Mouse (Mus musculus) adrenal gland (tissue): ENCODE measurements around the gene Ptpdc1.

Experiments used
- intact Hi-C: fragments of 180-260 bp; cut with DNase I; formaldehyde crosslinking; loops from one replicate; pipeline ENCODE4 v1.15.1; 2025

Gene Ptpdc1

DNA sequence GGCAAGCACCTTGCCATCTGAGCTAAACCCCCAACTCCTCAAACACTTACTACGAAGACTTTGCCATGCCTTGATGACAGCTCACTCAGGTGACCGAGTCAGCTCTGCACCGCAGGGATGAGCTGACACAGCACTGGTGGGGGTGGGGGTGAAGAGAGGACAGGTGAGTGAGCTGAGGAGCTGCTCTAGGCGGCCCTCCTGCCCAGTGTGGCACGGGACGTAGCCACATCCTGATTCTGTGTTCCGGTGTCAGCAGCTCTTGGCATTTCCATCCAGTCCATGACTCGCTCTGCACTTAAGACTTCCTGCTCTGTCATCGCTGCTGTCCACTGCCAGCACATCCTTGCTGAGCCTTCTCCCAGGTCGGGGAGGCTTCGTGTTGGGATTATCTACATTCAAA lies 38.1 kb downstream of the Ptpdc1 start:
- intact Hi-C loops, result no loop called here

DNA sequence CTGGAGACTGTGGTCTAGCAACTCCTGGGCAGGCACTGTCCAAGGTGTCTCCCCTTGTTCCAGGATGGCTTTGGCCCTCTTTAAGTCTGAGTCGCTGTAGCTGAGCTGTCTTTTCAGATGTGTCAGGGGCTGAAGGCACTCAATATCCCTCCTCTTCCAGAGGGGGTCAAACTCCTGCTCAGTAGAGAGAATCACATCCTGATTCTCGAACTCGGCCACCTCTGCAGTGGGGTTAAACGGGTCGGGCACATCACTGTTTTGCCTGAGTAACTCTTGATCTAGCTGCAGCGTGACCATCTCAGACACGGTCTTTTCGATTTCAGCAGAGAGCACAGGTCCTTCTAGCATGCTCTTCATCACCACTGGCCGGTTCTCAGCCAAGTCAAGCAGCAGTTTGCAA lies 39.0 kb downstream of the Ptpdc1 start:
- intact Hi-C loops, result no loop called here

DNA sequence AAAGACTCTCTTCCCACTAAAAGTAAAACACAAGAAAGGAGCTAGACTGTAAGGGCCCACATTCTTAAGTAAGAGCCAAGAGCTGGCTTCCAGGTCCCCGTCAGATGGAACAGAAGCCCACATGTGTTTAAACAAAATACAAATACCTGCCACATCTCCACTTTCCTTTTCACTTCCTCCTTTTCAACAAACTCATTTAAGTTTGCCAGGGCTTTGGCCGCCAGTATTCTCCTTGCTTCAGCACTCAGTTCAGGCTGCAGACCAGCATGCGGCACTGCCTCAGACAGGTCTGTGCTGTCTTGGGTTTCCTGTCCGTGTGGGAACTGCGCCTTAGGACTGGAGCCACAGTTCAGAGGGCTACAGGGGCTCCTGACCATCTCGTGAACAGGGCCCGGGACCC lies 39.7 kb downstream of the Ptpdc1 start:
- intact Hi-C loops, result no loop called here

DNA sequence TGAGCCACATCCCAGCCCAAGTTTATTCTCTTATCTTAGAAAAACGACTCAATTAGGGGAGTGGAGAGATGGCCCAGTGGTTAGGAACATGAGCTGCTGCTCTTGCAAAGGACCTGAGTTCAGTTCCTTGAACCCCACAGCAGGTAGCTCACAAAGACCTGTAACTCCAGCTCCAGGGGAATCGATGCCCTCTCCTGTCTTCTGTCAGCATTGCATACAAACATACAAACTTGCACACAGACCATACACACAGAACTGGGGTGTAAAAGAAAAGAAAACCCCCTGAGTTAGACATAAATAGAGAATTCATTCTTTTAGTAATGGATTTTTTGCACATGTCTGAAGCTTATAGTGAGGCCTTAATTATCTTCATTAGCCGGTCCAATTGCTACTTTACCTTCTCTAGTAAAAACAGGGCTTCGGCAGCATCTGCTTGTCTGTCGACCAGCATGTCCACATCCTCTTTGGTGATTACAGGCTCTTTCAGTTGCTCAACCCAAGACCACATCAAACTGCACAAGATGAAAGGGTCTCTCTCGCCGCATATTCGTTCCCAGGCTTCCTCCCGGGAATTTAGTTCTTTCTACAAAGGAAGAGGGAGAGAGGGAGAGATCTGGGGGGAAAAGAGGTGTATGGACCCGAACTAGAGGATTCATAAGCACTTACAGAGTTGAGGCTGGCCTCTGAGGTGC lies 42.6 kb downstream of the Ptpdc1 start:
- intact Hi-C loops, result no loop called here

DNA sequence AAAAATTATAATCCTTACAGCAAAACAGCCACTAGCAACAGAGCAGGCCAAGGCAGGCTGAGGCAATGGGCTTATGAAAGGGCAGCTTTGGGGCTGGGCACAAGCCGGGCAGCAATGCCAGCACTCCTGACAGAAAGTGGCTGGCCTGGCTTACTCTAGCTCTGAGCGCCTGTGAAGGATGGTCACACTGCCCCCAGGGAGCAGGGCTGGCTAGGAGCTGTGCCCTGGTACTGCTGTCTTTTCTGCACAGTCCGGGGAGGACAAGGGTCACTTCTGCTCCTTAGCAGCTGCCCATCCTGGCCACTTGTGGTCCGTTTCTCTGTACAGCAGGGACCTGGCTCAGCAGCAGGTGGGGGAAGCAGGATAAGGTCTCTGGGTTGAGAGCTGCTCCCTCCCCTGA lies 46.8 kb downstream of the Ptpdc1 start:
- intact Hi-C loops, result no loop called here

DNA sequence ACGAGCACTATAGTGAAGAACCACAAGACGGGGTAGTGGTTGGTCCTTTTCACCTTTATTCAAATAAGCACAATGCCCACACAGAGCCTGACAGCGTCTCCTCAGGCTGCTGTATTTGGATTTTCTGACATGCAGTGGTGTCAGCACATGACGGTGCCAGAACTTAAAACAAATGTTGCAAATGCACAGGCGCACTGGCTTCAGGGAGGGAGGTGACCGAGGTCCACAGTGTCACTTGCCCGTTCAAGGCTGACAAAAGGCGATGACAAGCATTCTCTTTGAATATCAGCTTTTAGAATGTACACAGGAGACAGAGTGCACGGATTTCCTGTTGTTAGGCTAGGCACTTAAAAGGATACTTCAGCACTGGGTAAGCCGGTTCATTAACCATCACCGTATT lies 47.6 kb downstream of the Ptpdc1 start:
- intact Hi-C loops, result no loop called here

DNA sequence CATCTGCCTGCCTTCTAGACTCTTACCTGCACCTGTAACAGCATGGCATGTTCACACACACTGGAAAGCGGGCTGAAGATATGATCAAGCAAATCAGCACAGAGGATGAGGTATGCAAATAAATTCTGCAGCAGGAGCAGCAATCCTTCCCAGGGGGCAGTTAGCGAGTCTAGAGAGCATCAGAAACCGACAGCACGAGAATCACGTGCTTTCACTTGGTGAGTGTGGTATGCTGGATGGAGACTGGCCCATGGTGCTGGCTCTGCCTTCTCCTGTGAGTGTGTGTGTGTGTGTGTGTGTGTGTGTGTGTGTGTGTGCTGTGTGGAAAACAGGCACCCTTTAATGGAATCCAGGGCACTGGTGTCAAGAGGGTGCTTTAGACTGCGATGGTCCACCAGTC lies 48.5 kb downstream of the Ptpdc1 start:
- intact Hi-C loops, result no loop called here

DNA sequence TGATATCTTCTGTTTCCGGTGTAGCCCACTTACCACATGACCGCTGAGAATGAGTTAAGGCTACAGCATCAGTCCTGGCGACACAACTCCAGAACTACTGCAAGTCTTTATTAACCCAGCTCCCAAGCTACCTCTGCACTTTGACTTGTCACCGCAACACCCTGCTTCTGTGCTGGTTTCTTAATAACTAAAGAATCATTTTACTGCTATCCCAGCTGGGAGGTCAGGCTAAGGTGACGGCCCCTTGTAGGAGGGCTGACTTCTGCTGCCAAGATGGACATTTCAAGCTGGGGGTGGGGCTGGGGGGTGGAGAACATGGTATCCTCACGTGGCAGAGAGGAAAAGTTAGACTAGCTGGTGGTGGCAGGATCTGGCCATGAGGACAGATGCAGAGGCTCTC lies 50.7 kb downstream of the Ptpdc1 start:
- intact Hi-C loops, result loop anchor here (5.0 kb wide), 1 partner anchor 63 kb away; no protein-coding TSS in a partner anchor

DNA sequence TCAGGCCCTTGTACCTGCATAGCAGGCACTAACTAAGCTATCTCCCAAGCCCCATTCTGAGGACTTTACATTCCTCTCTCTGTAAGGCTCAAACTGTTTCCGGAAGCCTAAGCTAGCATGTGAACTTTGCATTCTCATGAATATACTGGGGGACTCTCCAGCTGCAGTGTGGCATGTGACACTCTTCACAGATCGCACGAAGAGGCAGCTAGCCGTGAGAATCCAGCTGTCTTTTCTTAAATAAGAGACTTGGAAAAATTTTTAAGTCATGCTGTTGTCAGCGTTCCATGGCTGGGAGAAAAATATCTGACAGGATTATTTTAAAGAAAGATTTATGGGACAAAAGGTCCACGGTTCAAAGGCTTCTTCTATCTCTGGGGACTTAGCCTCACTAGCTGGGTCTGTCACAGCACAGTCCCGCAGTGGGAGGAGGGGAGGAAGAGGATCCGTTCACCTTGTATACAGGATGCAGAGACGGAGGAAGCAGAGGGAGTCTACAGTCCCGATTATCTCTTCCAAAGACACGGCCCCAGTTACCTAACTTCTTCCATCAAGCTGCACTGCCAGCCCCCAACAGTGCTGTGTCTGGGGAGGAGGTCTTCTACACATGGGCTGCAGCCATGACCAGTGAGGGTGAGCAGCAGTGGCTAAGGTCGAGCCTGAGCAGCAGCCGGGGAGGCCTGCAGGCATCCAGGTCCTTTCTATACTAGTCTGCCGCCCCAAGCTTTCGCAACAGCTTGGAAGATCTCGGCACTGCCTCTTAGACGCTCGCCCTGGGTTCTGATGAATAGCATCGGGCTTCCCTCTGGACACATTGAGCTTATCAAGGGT lies 51.7 kb downstream of the Ptpdc1 start:
- intact Hi-C loops, result loop anchor here (2.0 to 5.0 kb wide), 2 partner anchors 45 to 64 kb away; no protein-coding TSS in a partner anchor

DNA sequence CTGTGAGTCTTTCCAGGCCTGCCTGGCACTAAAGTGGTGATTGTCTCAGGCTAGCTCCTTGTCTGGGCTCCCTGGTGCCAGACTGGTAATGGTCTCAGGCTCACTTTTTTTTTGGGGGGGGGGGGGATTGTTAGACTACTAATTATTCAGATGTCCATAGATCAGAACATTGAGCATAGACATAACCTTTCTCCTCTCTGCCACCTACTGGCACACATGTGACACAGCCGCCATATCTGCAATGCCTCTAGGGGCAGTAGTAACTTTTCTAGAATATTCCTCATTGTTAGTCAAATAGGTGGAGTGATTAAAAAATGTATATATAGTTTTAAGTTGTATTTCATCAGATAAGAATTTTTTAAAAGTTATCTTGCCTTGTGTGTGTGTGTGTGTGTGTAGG lies 53.3 kb downstream of the Ptpdc1 start:
- intact Hi-C loops, result loop anchor here (2.0 to 5.0 kb wide), 2 partner anchors 43 to 65 kb away; no protein-coding TSS in a partner anchor

DNA sequence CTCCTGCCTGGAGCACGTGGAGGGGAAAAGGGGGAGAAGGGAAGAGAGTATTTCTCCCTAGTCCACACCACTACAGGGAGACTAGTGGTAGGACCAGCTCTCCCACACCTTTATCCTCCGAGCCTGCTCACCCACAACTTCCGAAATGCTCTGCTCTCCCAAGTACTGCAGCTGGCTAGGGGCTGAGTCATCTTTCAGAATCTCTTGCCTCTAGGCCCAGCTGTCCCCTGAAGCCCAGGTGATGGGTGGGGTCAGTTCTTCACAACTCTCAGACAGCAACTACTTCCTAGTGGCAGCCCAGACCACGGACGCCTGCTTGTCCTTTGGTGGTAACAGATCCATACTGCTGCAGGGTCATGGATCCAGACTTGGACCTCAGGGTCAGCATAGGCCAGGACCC lies 54.2 kb downstream of the Ptpdc1 start:
- intact Hi-C loops, result loop anchor here (5.0 kb wide), 1 partner anchor 66 kb away; no protein-coding TSS in a partner anchor

DNA sequence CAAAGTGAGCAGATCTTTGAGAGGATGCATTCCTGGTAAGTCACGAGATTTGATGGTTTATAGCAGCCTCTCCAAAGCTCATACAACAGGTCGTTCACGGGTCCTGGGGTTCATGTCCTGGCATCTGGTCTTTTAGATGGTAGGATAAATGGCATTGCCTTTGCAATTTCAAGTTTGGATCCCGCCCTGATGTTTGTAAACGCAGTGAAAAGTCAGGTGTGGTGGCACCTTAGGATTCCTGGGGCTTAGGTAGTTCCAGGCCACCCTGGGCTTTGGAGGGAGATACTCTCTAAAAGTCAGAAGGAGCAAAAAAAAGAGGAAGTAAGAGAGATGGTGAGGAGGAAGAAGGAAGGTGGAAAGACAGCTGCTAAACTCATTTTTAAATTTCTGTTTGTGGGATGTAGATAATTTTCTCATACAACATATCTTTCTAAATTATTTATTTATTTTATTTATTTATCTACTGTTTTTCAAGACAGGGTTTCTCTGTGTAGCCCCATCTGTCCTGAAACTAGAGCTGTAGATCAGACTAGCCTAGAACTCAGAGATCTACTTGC lies 55.8 kb downstream of the Ptpdc1 start:
- intact Hi-C loops, result loop anchor here (5.0 kb wide), 1 partner anchor 68 kb away; no protein-coding TSS in a partner anchor

DNA sequence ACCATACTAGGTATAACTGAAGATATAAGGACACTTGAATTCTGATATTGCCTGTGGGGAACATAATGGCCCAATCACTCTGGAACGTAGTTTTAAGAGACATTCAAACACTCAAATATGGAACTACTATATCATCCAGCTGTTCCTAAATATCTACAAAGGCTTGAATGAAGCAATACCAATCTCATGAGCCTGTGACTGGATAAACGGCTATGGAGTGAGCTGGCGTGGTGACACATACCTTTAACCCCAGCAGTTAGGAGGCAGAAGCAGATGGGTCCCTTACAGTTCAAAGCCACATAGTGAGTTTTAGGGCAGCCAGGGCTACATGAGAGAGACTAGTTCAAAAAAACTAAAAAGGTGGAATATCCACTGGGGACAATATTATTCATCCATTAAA lies 57.8 kb downstream of the Ptpdc1 start:
- intact Hi-C loops, result no loop called here

DNA sequence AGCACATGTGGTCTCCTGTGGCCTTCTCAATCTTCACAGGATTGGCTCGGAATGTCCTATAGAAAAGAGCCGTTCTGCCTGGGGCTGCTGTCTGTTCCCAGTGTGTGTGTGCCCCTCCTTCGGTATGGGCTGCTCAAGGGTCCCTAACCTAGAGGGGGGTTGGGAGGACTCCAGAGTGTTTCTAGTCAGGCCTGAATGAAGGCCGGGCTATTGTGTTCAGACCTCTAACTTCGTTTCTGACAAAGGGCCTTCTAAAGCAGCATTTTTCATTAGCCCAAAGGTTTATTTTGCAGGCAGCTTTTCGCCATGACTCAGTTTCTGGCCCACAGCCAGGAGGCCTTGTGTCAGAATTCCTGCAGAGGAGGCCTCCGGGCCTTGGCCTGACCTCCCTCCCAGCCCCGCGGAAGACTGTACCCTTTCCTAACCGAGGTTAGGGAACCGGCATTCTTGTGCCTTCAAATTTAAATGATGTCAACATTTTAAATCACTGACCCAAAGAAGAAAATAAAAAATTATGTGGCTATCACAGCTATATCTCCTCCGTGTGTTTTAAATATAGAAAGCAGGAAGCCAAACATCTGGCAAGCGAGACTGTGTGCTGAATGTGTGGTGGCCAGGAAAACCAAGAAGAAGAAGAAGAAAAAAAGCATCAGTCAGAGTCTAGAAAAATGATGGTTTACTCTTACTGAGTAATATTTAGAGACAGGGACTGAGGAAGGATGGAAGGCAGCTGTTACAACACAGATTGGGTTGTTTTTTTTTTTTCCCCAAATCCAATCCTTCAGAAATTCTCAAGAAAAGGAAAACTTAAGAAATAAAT lies 59.1 kb downstream of the Ptpdc1 start:
- intact Hi-C loops, result no loop called here

DNA sequence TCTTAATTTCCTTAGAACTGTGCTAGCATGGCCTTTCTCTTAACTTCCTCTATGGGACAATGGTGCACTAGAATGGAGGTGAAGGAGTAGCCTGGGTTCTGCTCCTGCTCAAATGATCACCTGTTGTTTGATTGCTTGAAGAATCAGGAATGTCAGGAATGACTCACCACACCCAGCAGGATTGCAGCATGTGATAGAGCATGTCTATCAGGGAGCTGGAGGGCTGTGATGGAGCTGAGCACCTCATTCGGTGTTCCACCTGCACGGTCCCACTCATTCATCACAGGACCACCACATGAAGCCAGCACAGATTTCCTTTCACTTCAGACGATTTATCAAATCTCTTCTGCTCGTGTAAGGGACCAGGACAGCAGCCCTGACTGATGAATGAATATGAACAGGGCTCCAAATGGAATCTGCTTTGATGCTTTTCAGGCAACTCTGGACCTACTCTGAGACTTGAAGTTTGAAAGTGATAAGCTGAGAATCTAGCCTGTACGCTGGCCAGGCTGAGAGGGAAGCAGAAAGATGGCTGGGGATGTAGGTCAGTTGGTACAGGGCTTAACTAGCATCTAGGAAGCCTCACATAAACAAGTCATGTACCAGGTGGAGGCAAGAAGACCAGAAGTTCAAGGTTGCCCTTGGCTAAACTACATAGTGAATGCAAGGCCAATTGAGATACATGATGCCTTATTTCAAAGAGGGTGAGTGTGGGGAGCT lies 60.4 kb downstream of the Ptpdc1 start:
- intact Hi-C loops, result no loop called here

DNA sequence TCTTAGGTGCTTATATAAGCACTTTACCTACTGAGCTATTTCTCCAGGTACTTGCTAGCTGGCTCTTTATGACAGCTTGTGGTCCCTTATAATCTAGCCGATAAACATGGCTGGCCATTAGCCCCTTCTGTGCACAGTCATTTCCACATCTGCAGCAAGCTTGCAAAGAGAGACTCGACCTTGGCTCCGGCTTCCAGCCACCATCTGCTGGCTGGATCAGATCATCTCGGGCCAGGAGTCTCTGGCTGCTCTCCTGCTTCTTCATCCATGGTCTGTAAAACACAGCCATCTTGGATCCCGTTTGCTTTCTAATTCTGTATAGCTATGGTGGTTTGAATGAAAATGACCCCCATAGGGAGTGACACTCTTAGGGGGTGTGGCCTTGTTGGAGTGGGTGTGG lies 63.1 kb downstream of the Ptpdc1 start:
- intact Hi-C loops, result no loop called here

DNA sequence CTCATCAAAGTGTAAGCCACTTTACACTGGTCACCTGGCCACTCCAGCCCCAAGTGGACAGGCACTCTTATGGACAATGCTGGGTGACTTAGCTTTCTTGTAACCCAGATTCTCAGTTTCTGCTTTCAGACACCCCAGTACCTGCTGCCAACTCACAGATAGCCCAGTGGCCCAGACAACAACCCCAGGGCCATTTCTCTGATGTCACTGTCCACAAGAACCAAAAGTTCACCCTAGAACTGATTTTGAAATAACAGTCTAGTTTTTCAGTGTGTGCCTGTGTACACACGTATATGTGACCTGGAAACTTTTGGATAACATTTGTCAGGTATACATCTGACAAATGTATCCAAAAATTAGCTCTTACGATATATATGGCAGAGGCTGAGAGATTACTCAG lies 64.0 kb downstream of the Ptpdc1 start:
- intact Hi-C loops, result no loop called here

DNA sequence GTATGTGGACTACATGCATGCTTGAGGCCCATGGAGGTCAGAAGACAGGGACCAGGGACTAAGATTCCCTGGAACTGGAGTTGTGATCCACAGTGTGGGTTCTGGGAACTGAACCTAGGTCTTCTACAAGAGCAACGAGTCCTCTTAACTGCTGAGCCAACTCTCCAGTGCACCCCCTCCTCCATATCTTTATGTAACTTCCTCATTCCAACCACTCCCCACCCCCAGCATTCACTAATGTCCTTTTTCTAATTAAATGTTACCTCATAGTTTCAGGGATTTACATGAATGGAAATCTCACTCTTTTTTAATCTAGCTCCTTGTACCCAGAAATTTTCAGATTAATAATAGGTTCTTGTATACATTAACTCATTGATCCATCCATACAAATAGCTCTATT lies 69.5 kb downstream of the Ptpdc1 start:
- intact Hi-C loops, result no loop called here

DNA sequence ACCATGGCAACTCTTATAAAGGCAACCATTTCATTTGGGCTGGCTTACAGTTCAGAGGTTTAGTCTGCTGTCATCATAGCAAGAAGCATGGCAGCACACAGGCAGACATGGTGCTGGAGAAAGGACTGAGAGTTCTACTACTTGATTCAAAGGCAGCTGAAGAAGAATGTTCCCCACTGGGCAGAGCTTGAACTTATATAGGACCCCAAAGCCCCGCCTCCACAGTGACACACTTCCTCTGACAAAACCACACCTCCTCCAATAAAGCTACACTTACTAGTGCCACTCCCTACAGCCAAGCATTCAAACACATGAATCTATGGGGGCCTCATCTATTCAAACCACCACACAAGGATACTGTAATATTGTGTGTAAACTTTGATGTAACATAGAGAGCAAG lies 70.9 kb downstream of the Ptpdc1 start:
- intact Hi-C loops, result no loop called here

DNA sequence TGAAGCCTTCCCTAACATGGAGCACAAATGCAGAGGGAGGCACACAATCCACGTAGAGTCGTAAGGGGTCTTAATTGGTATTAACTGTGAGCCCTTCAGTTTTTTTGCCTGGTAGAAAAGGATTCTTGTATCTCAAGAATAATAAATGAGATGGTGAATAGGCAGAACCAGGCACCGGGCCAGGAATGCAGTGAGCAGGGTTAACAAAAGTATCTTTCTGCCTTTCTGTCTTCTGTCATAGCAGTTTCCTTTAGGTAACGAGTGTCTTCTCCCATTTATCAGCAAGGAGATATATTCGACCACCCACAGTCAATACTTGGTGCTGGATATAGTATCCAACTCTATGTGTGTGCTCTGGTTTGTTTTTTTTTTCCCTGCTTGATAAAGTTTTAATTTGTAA lies 72.0 kb downstream of the Ptpdc1 start:
- intact Hi-C loops, result no loop called here
